Mouse (Mus musculus): ENCODE measurements around the gene Tti1. TPM values are rescaled to one million over a fixed set of nuclear protein-coding genes. Genes with fewer than 3 reads are reported as not detected.

Gene Tti1
- polyA plus RNA-seq, 1 experiment from 2014 or later, result 16.4 TPM

GRCm38 (mm10) chr2:157974604-157975501, 53.4 kb downstream of the Tti1 start:
- Histone ChIP-seq H3K36me3 (ENCODE audit: control insufficient read depth, insufficient read depth, low read length) (no peaks in the 10 kb centered on the region), H3K27ac (ENCODE audit: low read depth, low read length) (peak overlapping the region; percentile 59), H3K9me3 (ENCODE audit: control insufficient read depth, low read length) (no peaks in the 10 kb centered on the region), H3K4me2 (ENCODE audit: low read length) (peak overlapping the region; percentile 45), H3K4me1 (ENCODE audit: control insufficient read depth, insufficient read depth, low read depth, low read length) (peaks cover 15% of the 10 kb centered on the region), H3K27me3 (replicated peaks; ENCODE audit: control insufficient read depth, insufficient read depth, low read length) (no peaks in the 10 kb centered on the region), H3K4me3 (ENCODE audit: low read length) (no peak overlapping the region), H3K9ac (ENCODE audit: low read depth, low read length) (peak overlapping the region; percentile 48)
- ATAC-seq, result peak; percentile 71
- 1% methylated on average over 23 of the region's 23 CpGs for WGBS

DNA sequence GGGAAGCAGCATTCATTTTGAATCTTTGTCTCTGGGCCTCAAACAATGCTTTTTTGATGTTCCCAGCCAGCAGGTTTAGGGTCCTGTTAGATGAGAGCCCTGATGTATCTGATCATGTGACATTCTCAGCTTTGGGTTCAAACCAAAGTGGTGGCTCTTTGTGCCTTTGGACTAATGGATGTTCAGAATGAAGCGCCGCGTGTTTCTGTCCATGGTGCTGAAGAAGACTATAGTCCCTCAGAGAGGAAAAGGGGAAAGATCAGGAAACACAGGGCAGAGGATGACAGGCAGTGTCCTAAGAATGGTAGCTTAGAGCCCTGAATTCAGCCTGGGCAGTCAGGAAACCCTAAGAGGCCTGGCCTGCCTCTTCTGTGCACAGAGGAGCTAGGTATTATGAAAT, 57.6 kb downstream of the Tti1 start:
- 18% methylated on average over 3 of the region's 3 CpGs for WGBS
- no peak overlapping the region for H3K4me2 ChIP-seq (ENCODE audit: low read length)
- H3K9ac ChIP-seq (ENCODE audit: low read depth, low read length), result no peak overlapping the region
- H3K4me1 ChIP-seq (ENCODE audit: control insufficient read depth, insufficient read depth, low read depth, low read length), result peaks cover 15% of the 10 kb centered on the region
- no peak overlapping the region for H3K4me3 ChIP-seq (ENCODE audit: low read length)
- H3K9me3 ChIP-seq (ENCODE audit: control insufficient read depth, low read length), result no peaks in the 10 kb centered on the region
- H3K27me3 ChIP-seq (replicated peaks; ENCODE audit: control insufficient read depth, insufficient read depth, low read length), result no peaks in the 10 kb centered on the region
- H3K27ac ChIP-seq (ENCODE audit: low read depth, low read length), result no peak overlapping the region
- no peak for ATAC-seq
- H3K36me3 ChIP-seq (ENCODE audit: control insufficient read depth, insufficient read depth, low read length), result no peaks in the 10 kb centered on the region

- 32% methylated on average over 6 of the region's 6 CpGs for WGBS
- no peak for ATAC-seq
These were observed 58.1 kb downstream of the Tti1 start for GRCm38 (mm10) chr2:157970124-157970523.

DNA sequence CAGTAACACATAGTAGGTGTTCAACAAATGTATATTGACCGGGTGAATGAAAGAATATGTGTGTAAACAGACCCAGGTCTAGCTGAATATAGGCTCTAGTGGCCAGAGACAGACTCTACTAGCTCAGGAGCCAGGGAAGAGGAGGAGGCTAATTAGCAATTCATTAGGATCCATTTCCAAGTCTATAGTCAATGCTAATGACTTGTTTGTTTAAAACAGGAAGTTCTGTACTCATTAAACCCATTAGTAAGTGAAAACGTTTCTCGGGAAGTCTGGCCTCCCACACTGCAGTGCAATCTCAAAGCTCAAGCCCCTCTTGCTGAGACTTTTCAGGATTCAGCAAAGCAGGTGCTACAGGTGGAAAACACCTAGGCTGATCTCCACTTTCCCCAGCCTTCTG, 60.4 kb downstream of the Tti1 start:
- Histone ChIP-seq H3K9me3 (ENCODE audit: control insufficient read depth, low read length) (no peaks in the 10 kb centered on the region), H3K27ac (ENCODE audit: low read depth, low read length) (no peak overlapping the region)

More at GRCm38 (mm10) chr2:157970124-157970523, 58.1 kb downstream of the Tti1 start:
- Histone ChIP-seq H3K27me3 (replicated peaks; ENCODE audit: control insufficient read depth, insufficient read depth, low read length) (no peaks in the 10 kb centered on the region), H3K9me3 (ENCODE audit: control insufficient read depth, low read length) (no peaks in the 10 kb centered on the region), H3K27ac (ENCODE audit: low read depth, low read length) (no peak overlapping the region), H3K9ac (ENCODE audit: low read depth, low read length) (no peak overlapping the region), H3K4me2 (ENCODE audit: low read length) (no peak overlapping the region), H3K4me3 (ENCODE audit: low read length) (no peak overlapping the region), H3K4me1 (ENCODE audit: control insufficient read depth, insufficient read depth, low read depth, low read length) (peaks cover 10% of the 10 kb centered on the region), H3K36me3 (ENCODE audit: control insufficient read depth, insufficient read depth, low read length) (no peaks in the 10 kb centered on the region)

DNA sequence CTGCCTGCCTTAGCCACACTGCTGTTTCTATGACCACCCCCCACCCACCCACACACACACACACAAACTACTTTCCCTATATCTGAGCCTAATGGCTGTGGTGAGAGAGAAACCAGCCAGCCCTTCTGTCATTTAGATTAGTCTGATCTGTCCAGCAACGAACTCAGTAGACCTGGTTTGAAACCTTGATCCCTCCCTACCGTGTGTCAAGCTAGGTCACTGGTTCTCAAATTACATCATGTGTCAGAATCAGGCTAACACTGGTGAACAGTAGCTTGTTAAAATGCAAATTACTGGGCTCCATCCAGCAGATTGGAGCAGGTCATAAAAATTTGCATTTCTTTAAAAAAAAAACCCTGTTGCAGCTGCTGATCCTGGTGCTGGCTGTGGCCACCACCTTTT, 70.5 kb downstream of the Tti1 start:
- Histone ChIP-seq H3K27me3 (replicated peaks; ENCODE audit: control insufficient read depth, insufficient read depth, low read length) (no peaks in the 10 kb centered on the region), H3K27ac (ENCODE audit: low read depth, low read length) (no peak overlapping the region), H3K9me3 (ENCODE audit: control insufficient read depth, low read length) (no peaks in the 10 kb centered on the region), H3K4me1 (ENCODE audit: control insufficient read depth, insufficient read depth, low read depth, low read length) (no peaks in the 10 kb centered on the region), H3K36me3 (ENCODE audit: control insufficient read depth, insufficient read depth, low read length) (no peaks in the 10 kb centered on the region), H3K9ac (ENCODE audit: low read depth, low read length) (no peak overlapping the region), H3K4me2 (ENCODE audit: low read length) (no peak overlapping the region), H3K4me3 (ENCODE audit: low read length) (no peak overlapping the region)
- WGBS, result 7% methylated on average over 2 of the region's 2 CpGs
- no peak for ATAC-seq

More for the DNA sequence above, 60.4 kb downstream of the Tti1 start:
- 23% methylated on average over 3 of the region's 3 CpGs for WGBS
- ATAC-seq, result no peak
- H3K9ac ChIP-seq (ENCODE audit: low read depth, low read length), result no peak overlapping the region
- no peaks in the 10 kb centered on the region for H3K36me3 ChIP-seq (ENCODE audit: control insufficient read depth, insufficient read depth, low read length)
- H3K27me3 ChIP-seq (replicated peaks; ENCODE audit: control insufficient read depth, insufficient read depth, low read length), result no peaks in the 10 kb centered on the region
- no peak overlapping the region for H3K4me2 ChIP-seq (ENCODE audit: low read length)
- no peak overlapping the region for H3K4me3 ChIP-seq (ENCODE audit: low read length)
- H3K4me1 ChIP-seq (ENCODE audit: control insufficient read depth, insufficient read depth, low read depth, low read length), result peaks cover 3% of the 10 kb centered on the region

DNA sequence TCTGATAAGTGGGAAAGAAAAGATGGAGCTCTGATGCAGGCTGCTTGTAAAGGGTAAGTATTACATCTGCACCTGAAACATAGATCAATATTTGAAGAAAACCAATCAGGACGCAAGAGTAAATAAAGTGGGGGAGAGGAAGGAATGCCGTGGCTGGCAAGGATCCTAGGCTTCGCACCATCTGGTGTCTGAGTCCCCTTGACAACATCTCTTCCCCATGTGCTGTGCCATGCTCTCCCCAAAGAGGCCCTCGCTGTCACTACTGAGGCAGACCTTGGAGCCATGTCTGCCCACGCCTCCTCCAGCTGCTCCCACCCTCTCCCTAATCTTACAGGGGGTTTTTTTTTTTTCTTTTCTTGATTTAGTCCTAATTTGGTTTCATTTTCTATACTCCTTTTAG, 74.3 kb downstream of the Tti1 start:
- H3K9me3 ChIP-seq (ENCODE audit: control insufficient read depth, low read length), result no peaks in the 10 kb centered on the region
- no peaks in the 10 kb centered on the region for H3K4me1 ChIP-seq (ENCODE audit: control insufficient read depth, insufficient read depth, low read depth, low read length)
- H3K4me2 ChIP-seq (ENCODE audit: low read length), result no peak overlapping the region
- WGBS, result 44% methylated on average over 5 of the region's 5 CpGs
- no peak overlapping the region for H3K4me3 ChIP-seq (ENCODE audit: low read length)
- H3K27ac ChIP-seq (ENCODE audit: low read depth, low read length), result no peak overlapping the region
- H3K36me3 ChIP-seq (ENCODE audit: control insufficient read depth, insufficient read depth, low read length), result no peaks in the 10 kb centered on the region
- ATAC-seq, result no peak
- H3K9ac ChIP-seq (ENCODE audit: low read depth, low read length), result no peak overlapping the region
- H3K27me3 ChIP-seq (replicated peaks; ENCODE audit: control insufficient read depth, insufficient read depth, low read length), result no peaks in the 10 kb centered on the region

DNA sequence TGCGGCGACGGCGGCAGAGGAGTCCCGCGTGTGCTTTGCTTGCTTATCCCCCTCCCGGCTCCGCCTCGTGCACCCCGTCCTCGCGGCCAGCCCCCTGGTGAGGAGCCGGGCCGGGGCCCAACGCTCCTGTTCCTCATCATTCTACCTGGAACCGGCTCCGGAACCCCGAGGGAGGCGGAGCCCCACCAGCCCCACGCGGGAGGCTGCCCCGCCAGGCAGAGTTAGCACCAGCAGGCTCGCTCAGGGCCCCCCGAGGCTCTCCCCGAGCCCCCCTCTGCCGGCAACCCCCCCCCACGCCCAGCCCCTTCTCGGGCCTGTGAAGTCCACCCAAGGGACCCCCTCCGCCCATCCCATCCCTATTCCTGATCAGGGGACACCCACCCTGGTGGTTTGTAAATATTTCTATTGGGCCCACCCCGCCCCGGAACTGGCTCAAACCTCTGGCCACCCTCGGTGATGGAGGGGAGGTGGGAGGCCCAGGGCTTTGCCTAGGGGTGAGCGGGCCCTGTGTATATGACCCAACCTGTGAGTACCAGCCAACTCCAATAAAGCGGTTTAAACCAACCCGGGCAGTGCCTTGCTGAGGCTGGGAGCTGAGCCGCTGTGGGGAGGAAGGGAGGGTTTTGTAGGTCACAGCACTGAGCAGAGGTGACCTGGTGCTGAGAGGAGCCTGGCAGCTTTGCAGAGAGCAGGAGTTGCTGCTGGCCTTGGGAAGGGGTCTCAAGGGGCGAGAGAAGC, 83.9 kb downstream of the Tti1 start:
- Histone ChIP-seq H3K9ac (ENCODE audit: low read depth, low read length) (peak overlapping the region; percentile 67), H3K4me3 (ENCODE audit: low read length) (peak overlapping the region; percentile 44), H3K27ac (ENCODE audit: low read depth, low read length) (peak overlapping the region; percentile 64), H3K36me3 (ENCODE audit: control insufficient read depth, insufficient read depth, low read length) (no peaks in the 10 kb centered on the region), H3K4me2 (ENCODE audit: low read length) (peak overlapping the region; percentile 74), H3K27me3 (replicated peaks; ENCODE audit: control insufficient read depth, insufficient read depth, low read length) (0 out of 2 replicates have a peak, but pooled peaks cover 3% of the 10 kb centered on the region), H3K9me3 (ENCODE audit: control insufficient read depth, low read length) (no peaks in the 10 kb centered on the region), H3K4me1 (ENCODE audit: control insufficient read depth, insufficient read depth, low read depth, low read length) (peaks cover 27% of the 10 kb centered on the region)
- ATAC-seq, result no peak
- WGBS, result 11% methylated on average over 30 of the region's 37 CpGs

GRCm38 (mm10) chr2:157943514-157944155, 84.6 kb downstream of the Tti1 start:
- Histone ChIP-seq H3K9me3 (ENCODE audit: control insufficient read depth, low read length) (no peaks in the 10 kb centered on the region), H3K36me3 (ENCODE audit: control insufficient read depth, insufficient read depth, low read length) (no peaks in the 10 kb centered on the region), H3K4me2 (ENCODE audit: low read length) (peak overlapping the region; percentile 74), H3K4me3 (ENCODE audit: low read length) (peak overlapping the region; percentile 44), H3K27me3 (replicated peaks; ENCODE audit: control insufficient read depth, insufficient read depth, low read length) (0 out of 2 replicates have a peak, but pooled peaks cover 3% of the 10 kb centered on the region), H3K4me1 (ENCODE audit: control insufficient read depth, insufficient read depth, low read depth, low read length) (peaks cover 27% of the 10 kb centered on the region), H3K27ac (ENCODE audit: low read depth, low read length) (peak overlapping the region; percentile 64), H3K9ac (ENCODE audit: low read depth, low read length) (peak overlapping the region; percentile 67)
- ATAC-seq, result peak; percentile 67
- WGBS, result 1% methylated on average over 46 of the region's 47 CpGs

Measured in hindbrain, embryonic 16.5 days (tissue).